Mouse (Mus musculus): Measurements from ENCODE around the gene Sbk1.

Gene Sbk1

GRCm38 (mm10) chr7:126271712-126272683, at the start of gene Sbk1:
Gene Sbk1, plus strand, starts transcription at chr7:126272619.
- TF ChIP-seq GATA4 (IDR thresholded peaks at IDR 0.05; ENCODE audit: insufficient replicate concordance, low read length): no peak

GRCm38 (mm10) chr7:126222753-126223152, 49.7 kb upstream of the Sbk1 start:
- TF ChIP-seq GATA4 (IDR thresholded peaks at IDR 0.05; ENCODE audit: insufficient replicate concordance, low read length): no peak

GRCm38 (mm10) chr7:126226136-126226535, 46.3 kb upstream of the Sbk1 start:
- no peak for TF ChIP-seq GATA4 (IDR thresholded peaks at IDR 0.05; ENCODE audit: insufficient replicate concordance, low read length)

- no peak for TF ChIP-seq GATA4 (IDR thresholded peaks at IDR 0.05; ENCODE audit: insufficient replicate concordance, low read length)
Observed at GRCm38 (mm10) chr7:126230357-126231148, 41.9 kb upstream of the Sbk1 start.

GRCm38 (mm10) chr7:126232345-126233071, 39.9 kb upstream of the Sbk1 start:
- no peak for TF ChIP-seq GATA4 (IDR thresholded peaks at IDR 0.05; ENCODE audit: insufficient replicate concordance, low read length)

DNA sequence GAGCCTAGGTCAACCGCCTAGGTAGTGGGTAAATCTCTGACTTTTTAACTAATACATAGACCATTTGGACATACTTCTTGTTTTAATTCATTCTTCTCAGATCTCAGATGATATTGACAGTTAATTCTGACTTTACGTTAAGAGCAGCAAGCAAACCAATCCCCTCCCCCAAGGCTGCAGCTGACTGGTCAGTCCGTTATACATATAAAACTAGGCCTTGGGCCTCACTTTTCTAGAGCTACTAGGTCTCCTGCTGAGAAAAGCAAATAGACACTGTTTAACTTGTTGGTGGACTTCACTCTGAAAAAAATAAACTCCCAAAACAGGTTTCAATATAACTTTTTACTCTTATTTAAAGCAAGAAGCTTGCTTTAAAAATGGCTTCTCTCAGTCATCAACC, 37.8 kb upstream of the Sbk1 start:
- no peak for TF ChIP-seq GATA4 (IDR thresholded peaks at IDR 0.05; ENCODE audit: insufficient replicate concordance, low read length)

GRCm38 (mm10) chr7:126236083-126236793, 36.2 kb upstream of the Sbk1 start:
- no peak for TF ChIP-seq GATA4 (IDR thresholded peaks at IDR 0.05; ENCODE audit: insufficient replicate concordance, low read length)

DNA sequence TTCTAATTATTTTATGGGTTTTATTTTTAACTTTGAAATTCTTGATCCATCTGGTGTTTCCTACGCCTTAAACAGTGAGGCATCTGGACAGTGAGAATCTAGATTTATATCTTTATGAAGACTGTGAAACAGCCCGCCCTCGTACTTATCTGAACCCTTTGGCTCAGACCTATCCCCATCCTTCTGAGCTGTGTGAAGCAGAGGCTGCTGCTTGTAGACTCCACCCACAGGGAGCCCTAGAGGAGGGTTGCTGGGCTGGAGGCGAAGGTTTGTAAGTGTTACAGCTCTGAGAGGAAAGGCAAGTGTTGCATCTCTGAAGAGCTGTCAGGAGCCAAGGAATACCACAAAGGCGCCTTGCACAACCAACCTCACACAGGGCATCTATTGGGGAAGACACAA, 35.6 kb upstream of the Sbk1 start:
- no peak for TF ChIP-seq GATA4 (IDR thresholded peaks at IDR 0.05; ENCODE audit: insufficient replicate concordance, low read length)

- TF ChIP-seq GATA4 (IDR thresholded peaks at IDR 0.05; ENCODE audit: insufficient replicate concordance, low read length): no peak
Observed at GRCm38 (mm10) chr7:126240814-126241360, 31.5 kb upstream of the Sbk1 start.

DNA sequence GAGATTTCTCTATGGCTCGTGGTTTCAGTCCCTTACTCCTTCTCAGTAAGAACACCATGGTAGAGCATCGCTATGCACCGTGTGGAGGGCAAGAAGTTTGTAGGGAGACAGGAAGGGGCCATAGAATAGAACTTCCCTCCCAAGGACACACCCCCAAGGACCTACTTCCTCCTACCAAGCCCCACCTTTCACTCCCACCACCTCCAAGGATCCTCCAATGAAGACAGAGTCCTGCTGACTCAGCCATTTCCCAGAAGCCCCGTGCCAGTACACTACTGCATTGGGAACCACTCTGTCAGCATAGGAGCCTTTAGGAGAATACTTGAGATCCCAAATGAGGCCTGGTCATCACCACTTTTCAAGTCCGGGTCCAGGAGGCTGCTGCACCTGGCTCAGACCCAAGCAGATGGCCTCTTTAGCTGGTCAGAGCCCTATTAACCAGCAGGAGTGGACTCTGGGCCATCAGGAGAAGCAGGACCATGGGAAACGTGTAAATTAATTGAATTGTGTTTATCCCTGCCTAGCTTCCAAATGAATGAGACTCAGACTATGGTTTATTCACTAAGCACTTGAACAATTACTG, 28.2 kb upstream of the Sbk1 start:
- TF ChIP-seq GATA4 (IDR thresholded peaks at IDR 0.05; ENCODE audit: insufficient replicate concordance, low read length): no peak

DNA sequence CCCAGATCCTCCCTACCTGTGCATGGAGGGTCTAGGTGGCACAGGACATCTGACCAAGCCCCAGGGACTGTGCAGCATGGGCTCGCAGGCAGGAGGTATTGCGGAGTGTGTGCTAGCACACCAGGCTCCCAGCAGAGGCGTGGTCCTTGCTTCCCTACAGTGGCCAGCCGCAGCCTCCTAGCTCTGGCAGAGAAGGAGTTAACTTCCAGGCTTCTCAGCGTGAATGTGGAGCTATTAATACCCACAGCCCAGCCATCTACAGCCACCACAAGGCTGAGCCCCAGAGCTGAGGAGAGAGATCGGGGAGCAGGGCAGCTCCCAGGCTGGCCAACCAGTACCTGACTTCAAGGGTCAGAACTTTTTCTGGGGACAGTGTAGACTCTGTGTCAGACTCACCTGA, 24.3 kb upstream of the Sbk1 start:
- no peak for TF ChIP-seq GATA4 (IDR thresholded peaks at IDR 0.05; ENCODE audit: insufficient replicate concordance, low read length)

DNA sequence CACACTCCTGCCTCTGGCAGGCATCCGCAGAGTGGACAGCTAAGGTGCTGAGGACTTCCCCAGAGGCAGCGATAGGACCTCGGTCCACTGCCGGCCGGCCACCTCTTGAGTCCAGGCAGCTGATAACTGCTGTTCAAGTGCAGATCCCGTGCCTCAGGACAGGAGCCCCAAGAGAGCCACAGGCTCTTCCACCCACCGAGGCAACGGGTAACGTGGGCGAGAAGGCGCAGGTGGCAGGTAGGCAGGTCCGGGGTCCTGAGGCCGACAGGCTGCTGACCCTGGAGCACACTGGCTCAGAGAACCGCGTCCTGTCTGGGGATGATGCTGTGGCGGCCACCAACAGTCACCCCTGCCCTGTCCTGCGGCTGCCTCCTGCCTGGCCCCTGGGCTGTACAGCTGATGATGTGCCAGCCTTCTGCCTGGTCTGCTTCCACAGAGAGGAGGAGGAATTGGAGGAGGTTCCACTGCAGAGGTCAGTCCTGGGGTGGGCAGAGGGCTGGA, 23.7 kb upstream of the Sbk1 start:
- TF ChIP-seq GATA4 (IDR thresholded peaks at IDR 0.05; ENCODE audit: insufficient replicate concordance, low read length): no peak

DNA sequence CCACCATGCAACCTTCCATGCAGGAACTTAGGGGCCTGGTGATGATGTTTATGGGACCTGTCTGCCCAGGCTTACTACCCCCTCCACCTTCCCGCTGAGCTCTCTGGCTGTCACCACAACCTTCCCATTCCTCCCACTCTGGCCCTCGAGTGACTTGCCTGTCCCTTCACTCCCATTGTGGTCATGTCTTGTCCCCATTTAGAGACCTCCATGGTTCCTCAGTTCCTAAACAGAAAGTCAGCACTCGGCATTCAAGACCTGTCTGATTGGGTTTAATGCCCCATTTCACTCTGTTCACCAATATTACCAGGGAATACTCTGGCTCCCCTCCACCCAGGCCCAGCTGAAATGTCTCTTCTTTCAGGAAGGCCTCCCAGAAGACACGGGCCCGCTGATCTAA, 23.3 kb upstream of the Sbk1 start:
- TF ChIP-seq GATA4 (IDR thresholded peaks at IDR 0.05; ENCODE audit: insufficient replicate concordance, low read length): no peak

DNA sequence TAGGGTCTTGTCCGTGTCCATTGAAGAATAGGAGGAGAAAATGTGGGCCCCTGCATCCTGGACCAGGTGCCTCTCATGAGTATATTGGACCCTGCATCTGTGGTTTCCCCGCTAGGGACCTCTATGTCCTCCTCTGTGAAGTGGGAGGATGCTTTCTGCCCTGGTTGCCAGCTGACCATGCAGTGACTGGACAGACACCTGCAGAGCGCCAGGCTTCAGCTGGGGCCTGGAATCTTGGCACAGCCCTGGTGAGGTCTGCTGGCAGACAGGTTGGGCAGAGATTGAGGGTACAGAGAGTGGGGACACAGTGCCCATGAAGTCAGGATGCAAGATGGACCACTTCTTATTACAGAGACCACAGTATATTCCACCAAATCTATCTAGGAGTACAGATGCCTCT, 22.4 kb upstream of the Sbk1 start:
- TF ChIP-seq GATA4 (IDR thresholded peaks at IDR 0.05; ENCODE audit: insufficient replicate concordance, low read length): no peak

Measured in liver, adult (tissue).